In genomic region chrX:74352645-74353466, GRCm38 (mm10) we compare ENCODE assay signal across 8 mouse cellular contexts. TPM values are rescaled to one million over a fixed set of nuclear protein-coding genes. Genes with fewer than 3 reads are reported as not detected.
DNase-seq lines count a peak whose midpoint lies in the region; ATAC-seq and TF ChIP-seq lines count a peak whose summit lies in the region.

No protein-coding gene starts in this region.

- peaks cover 5% of the 10 kb centered on the region; the same call in 1 of the 2 replicates for H3K4me1 ChIP-seq in spleen, adult 2 months (ENCODE audit: control insufficient read depth, insufficient read depth, insufficient read length)
- H3K4me1 ChIP-seq in embryonic facial prominence, embryonic 15.5 days = no peaks in the 10 kb centered on the region
- no peaks in the 10 kb centered on the region for H3K4me1 ChIP-seq in limb, embryonic 13.5 days
- H3K4me1 ChIP-seq in stomach, embryonic 14.5 days (ENCODE audit: control insufficient read depth, insufficient read depth, low read length) = no peaks in the 10 kb centered on the region

- no peak for TF ChIP-seq CTCF in spleen, adult 2 months (IDR thresholded peaks at IDR 0.05; ENCODE audit: extremely low read depth, insufficient read depth, insufficient read length, insufficient replicate concordance)

- DNase-seq in spleen, adult 2 months (ENCODE audit: low read depth in 1 of 2, low spot score in 2 of 2) = no peak
- no peak for DNase-seq in spleen, postnatal 4 days (ENCODE audit: low spot score in 2 of 2)
- no peak for DNase-seq in ovary, postnatal 14 days (ENCODE audit: low spot score)
- DNase-seq in layer of hippocampus, postnatal 10 days (ENCODE audit: low spot score in 2 of 2) = no peak
- no peak for DNase-seq in thymus, postnatal 4 days

- peak overlapping the region; percentile 29; the same call in 1 of the 2 replicates for H3K27ac ChIP-seq in spleen, adult 2 months (ENCODE audit: insufficient read depth, low read length)
- peak overlapping the region; percentile 22; the same call in 1 of the 2 replicates for H3K27ac ChIP-seq in embryonic facial prominence, embryonic 15.5 days (replicated peaks)
- H3K27ac ChIP-seq in limb, embryonic 13.5 days = peak overlapping the region; percentile 58; the same call in 1 of the 2 replicates
- H3K27ac ChIP-seq in stomach, embryonic 14.5 days (ENCODE audit: low read length) = peak overlapping the region; percentile 27; the same call in 1 of the 2 replicates

- no peaks in the 10 kb centered on the region for H3K9me3 ChIP-seq in embryonic facial prominence, embryonic 15.5 days (replicated peaks)
- no peaks in the 10 kb centered on the region for H3K9me3 ChIP-seq in limb, embryonic 13.5 days
- no peaks in the 10 kb centered on the region for H3K9me3 ChIP-seq in stomach, embryonic 14.5 days (ENCODE audit: control insufficient read depth, low read depth, low read length)

- 22% methylated on average over 13 of the region's 13 CpGs for WGBS in spleen, adult 2 months
- 24% methylated on average over 13 of the region's 13 CpGs for WGBS in embryonic facial prominence, embryonic 15.5 days
- WGBS in limb, embryonic 13.5 days = 25% methylated on average over 13 of the region's 13 CpGs
- WGBS in stomach, embryonic 14.5 days = 25% methylated on average over 13 of the region's 13 CpGs

- peak overlapping the region; percentile 35 for H3K9ac ChIP-seq in embryonic facial prominence, embryonic 15.5 days
- H3K9ac ChIP-seq in limb, embryonic 13.5 days = peak overlapping the region; percentile 75
- H3K9ac ChIP-seq in stomach, embryonic 14.5 days (replicated peaks; ENCODE audit: low read depth, low read length) = peak overlapping the region; percentile 55

- peak overlapping the region; percentile 53 for H3K4me2 ChIP-seq in embryonic facial prominence, embryonic 15.5 days (replicated peaks)
- peak overlapping the region; percentile 67 for H3K4me2 ChIP-seq in limb, embryonic 13.5 days (replicated peaks)
- H3K4me2 ChIP-seq in stomach, embryonic 14.5 days (replicated peaks; ENCODE audit: low read depth, low read length) = peak overlapping the region; percentile 53

- TF ChIP-seq POLR2A in spleen, adult 2 months (IDR thresholded peaks at IDR 0.05; ENCODE audit: low read depth, low read length) = no peak

- peak overlapping the region; percentile 59 for H3K4me3 ChIP-seq in spleen, adult 2 months (ENCODE audit: extremely low read depth, insufficient read depth, insufficient read length)
- H3K4me3 ChIP-seq in embryonic facial prominence, embryonic 15.5 days (replicated peaks) = peak overlapping the region; percentile 48
- peak overlapping the region; percentile 51 for H3K4me3 ChIP-seq in limb, embryonic 13.5 days
- H3K4me3 ChIP-seq in stomach, embryonic 14.5 days (ENCODE audit: low read depth, low read length) = peak overlapping the region; percentile 38

- no peaks in the 10 kb centered on the region for H3K27me3 ChIP-seq in spleen, adult 2 months (ENCODE audit: control insufficient read depth, insufficient read depth, low read length)
- H3K27me3 ChIP-seq in embryonic facial prominence, embryonic 15.5 days = no peaks in the 10 kb centered on the region
- H3K27me3 ChIP-seq in limb, embryonic 13.5 days = no peaks in the 10 kb centered on the region
- H3K27me3 ChIP-seq in stomach, embryonic 14.5 days (ENCODE audit: control insufficient read depth, insufficient read depth, low read length) = no peaks in the 10 kb centered on the region

- ATAC-seq in embryonic facial prominence, embryonic 15.5 days (ENCODE audit: insufficient number of reproducible peaks, low FRiP score, low TSS enrichment, low read depth) = no peak
- ATAC-seq in limb, embryonic 13.5 days (ENCODE audit: low FRiP score, low read depth) = peak; percentile 36
- ATAC-seq in stomach, embryonic 14.5 days (ENCODE audit: insufficient number of reproducible peaks, insufficient read depth, low FRiP score, low read depth) = peak; percentile 6; the same call in 1 of the 2 replicates

- H3K36me3 ChIP-seq in spleen, adult 2 months (ENCODE audit: control insufficient read depth, insufficient read depth, low read length) = no peaks in the 10 kb centered on the region
- H3K36me3 ChIP-seq in embryonic facial prominence, embryonic 15.5 days = no peaks in the 10 kb centered on the region
- H3K36me3 ChIP-seq in limb, embryonic 13.5 days = no peaks in the 10 kb centered on the region
- H3K36me3 ChIP-seq in stomach, embryonic 14.5 days (ENCODE audit: control insufficient read depth, insufficient read depth, low read length) = no peaks in the 10 kb centered on the region

RNA-seq across cellular contexts. Expression of gene Lage3, which starts 0.6 kb away (rescaled TPM):
- polyA plus RNA-seq in spleen, adult 2 months (2012; rRNA removed) = 28.1 and 29.0 TPM in 2 replicates
- 96.2 and 101 TPM in 2 replicates for polyA plus RNA-seq in embryonic facial prominence, embryonic 15.5 days (2015; fragmentation: Nextera tagmentation; extraction: Ambion mirVana)
- 114 and 115 TPM in 2 replicates for polyA plus RNA-seq in limb, embryonic 13.5 days (2015; fragmentation: Nextera tagmentation; extraction: Ambion mirVana)
- 112 and 116 TPM in 2 replicates for polyA plus RNA-seq in stomach, embryonic 14.5 days (2014; fragmentation: Nextera tagmentation; extraction: Ambion mirVana)
- 10 to 100 TPM; 32.2 to 37.2 TPM for total RNA-seq in layer of hippocampus, postnatal 10 days (2021)

RNA-seq across cellular contexts. Expression of gene Ubl4a, which starts 20.2 kb away (rescaled TPM):
- polyA plus RNA-seq in spleen, adult 2 months (2012; rRNA removed) = 24.1 and 24.5 TPM in 2 replicates
- polyA plus RNA-seq in embryonic facial prominence, embryonic 15.5 days (2015; fragmentation: Nextera tagmentation; extraction: Ambion mirVana) = 76.4 and 78.5 TPM in 2 replicates
- 62.2 and 68.2 TPM in 2 replicates for polyA plus RNA-seq in limb, embryonic 13.5 days (2015; fragmentation: Nextera tagmentation; extraction: Ambion mirVana)
- 73.7 and 77.5 TPM in 2 replicates for polyA plus RNA-seq in stomach, embryonic 14.5 days (2014; fragmentation: Nextera tagmentation; extraction: Ambion mirVana)
- total RNA-seq in layer of hippocampus, postnatal 10 days (2021) = 10 to 100 TPM; 51.9 to 54.7 TPM

RNA-seq across cellular contexts. Expression of gene Slc10a3, which starts 20.3 kb away (rescaled TPM):
- 14.0 and 15.0 TPM in 2 replicates for polyA plus RNA-seq in spleen, adult 2 months (2012; rRNA removed)
- polyA plus RNA-seq in embryonic facial prominence, embryonic 15.5 days (2015; fragmentation: Nextera tagmentation; extraction: Ambion mirVana) = 20.9 and 23.4 TPM in 2 replicates
- 19.6 and 21.3 TPM in 2 replicates for polyA plus RNA-seq in limb, embryonic 13.5 days (2015; fragmentation: Nextera tagmentation; extraction: Ambion mirVana)
- polyA plus RNA-seq in stomach, embryonic 14.5 days (2014; fragmentation: Nextera tagmentation; extraction: Ambion mirVana) = 18.1 and 20.0 TPM in 2 replicates
- total RNA-seq in layer of hippocampus, postnatal 10 days (2021) = 1 to 10 TPM; 2.3 to 2.5 TPM

RNA-seq across cellular contexts. Expression of gene Plxna3, which starts 24.0 kb away (rescaled TPM):
- 12.1 and 12.3 TPM in 2 replicates for polyA plus RNA-seq in spleen, adult 2 months (2012; rRNA removed)
- 20.2 and 21.5 TPM in 2 replicates for polyA plus RNA-seq in embryonic facial prominence, embryonic 15.5 days (2015; fragmentation: Nextera tagmentation; extraction: Ambion mirVana)
- 21.2 and 25.3 TPM in 2 replicates for polyA plus RNA-seq in limb, embryonic 13.5 days (2015; fragmentation: Nextera tagmentation; extraction: Ambion mirVana)
- 16.7 and 17.4 TPM in 2 replicates for polyA plus RNA-seq in stomach, embryonic 14.5 days (2014; fragmentation: Nextera tagmentation; extraction: Ambion mirVana)
- 10 to 100 TPM; 79.2 to 80.1 TPM for total RNA-seq in layer of hippocampus, postnatal 10 days (2021)

RNA-seq across cellular contexts. Expression of gene Fam50a, which starts 40.0 kb away (rescaled TPM):
- polyA plus RNA-seq in spleen, adult 2 months (2012; rRNA removed) = 13.4 and 14.5 TPM in 2 replicates
- polyA plus RNA-seq in embryonic facial prominence, embryonic 15.5 days (2015; fragmentation: Nextera tagmentation; extraction: Ambion mirVana) = 66.6 and 68.3 TPM in 2 replicates
- polyA plus RNA-seq in limb, embryonic 13.5 days (2015; fragmentation: Nextera tagmentation; extraction: Ambion mirVana) = 73.5 and 76.5 TPM in 2 replicates
- 54.9 and 56.6 TPM in 2 replicates for polyA plus RNA-seq in stomach, embryonic 14.5 days (2014; fragmentation: Nextera tagmentation; extraction: Ambion mirVana)
- 10 to 100 TPM; 42.3 to 47.6 TPM for total RNA-seq in layer of hippocampus, postnatal 10 days (2021)
